Mouse (Mus musculus) layer of hippocampus, adult 9-11 months (tissue): ENCODE measurements around the gene 1700001F09Rik.
"Not testable (repeated sequence)": the region's sequence is repeated elsewhere in the genome, so short reads cannot be mapped to it uniquely, and the experiment has no call there.

Experiments used
- DNase-seq: peaks from one replicate; pipeline ENCODE4 v3.0.0; 2022

1700001F09Rik gene

DNA sequence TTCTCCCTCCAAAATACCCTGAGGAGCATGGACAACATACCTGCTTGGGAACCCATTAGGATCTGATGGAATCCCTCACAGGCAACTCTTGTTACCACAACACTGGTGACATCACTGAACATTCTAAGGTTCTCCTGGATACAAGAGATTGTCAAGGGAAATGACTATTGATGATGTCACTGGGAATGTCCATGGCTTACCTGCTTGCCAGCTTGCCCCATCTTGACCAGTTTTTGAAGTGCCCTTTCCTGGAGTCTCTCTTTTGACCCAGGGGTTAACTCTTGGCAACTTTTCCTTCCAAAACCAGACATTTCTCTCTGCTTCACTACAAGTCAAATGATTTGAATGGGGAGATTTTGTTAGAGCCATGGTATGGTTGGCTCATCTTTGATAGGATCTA lies at the start of gene 1700001F09Rik:
Gene 1700001F09Rik (minus strand): TSS at position 101 of the 400 bp plus-strand sequence.
- DNase-seq: not testable (repeated sequence)

GRCm38 (mm10) chr14:43361713-43362112 lies 14.1 kb upstream of the 1700001F09Rik start:
- DNase-seq: not testable (repeated sequence)

- DNase-seq: not testable (repeated sequence)
These were observed 11.6 kb upstream of the 1700001F09Rik start for GRCm38 (mm10) chr14:43359246-43359645.

DNA sequence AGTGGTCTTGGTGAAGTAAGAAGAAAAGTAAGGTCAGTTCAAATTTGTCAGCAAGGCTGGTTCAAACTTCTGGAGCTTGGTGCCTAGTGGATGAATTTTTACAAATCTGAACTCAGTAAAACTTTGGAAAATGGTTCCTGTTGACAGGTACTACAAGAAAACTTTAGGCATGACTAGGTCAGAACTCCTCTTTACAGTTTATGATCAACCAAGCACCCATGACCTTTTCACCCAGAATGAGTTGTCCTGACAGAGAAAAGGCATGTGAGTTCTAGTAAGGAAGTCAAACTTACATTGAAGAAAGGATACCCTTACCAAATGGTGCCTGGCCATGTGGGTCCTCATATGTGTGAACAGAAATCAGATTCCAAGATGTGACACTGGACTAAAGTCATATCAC lies 9.9 kb upstream of the 1700001F09Rik start:
- DNase-seq: not testable (repeated sequence)

DNA sequence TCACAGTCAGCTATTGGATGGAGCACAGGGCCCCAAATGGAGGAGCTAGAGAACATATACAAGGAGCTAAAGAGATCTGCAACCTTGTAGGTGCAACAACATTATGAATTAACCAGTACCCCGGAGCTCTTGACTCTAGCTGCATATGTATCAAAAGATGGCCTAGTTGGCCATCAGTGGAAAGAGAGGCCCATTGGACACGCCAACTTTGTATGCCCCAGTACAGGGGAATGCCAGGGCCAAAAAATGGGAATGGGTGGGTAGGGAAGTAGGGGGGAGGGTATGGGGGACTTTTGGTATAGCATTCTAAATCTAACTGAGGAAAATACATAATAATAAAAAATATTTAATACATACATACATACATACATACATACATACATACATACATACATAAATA lies 5.3 kb upstream of the 1700001F09Rik start:
- not testable (repeated sequence) for DNase-seq

- not testable (repeated sequence) for DNase-seq
These were observed 10.0 kb downstream of the 1700001F09Rik start for GRCm38 (mm10) chr14:43337646-43338045.

DNA sequence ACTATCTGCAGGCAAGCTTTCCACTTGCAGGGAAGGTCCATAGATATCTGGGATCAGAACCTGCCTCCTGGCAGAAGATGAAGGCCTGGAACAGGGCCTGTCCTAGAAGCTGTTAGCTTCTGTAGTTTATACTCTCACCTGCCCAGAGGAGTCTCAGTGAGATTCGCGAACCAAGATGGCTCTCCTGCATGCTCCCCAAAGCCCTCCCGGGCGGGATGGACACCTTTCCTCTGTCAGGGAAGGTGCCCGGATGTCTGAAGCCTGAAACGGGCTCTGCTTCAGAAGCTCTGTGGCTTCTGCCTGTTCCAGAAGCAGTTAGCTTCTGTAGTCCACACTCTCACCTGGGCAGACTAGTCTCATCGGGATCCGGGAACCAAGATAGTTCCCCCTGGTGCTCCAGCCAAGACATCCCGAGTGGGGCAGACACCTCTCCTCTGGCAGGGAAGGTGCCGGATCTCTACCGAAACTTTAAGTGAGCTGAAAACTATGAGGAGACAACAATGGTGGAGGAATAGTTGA lies 16.2 kb downstream of the 1700001F09Rik start:
- DNase-seq: not testable (repeated sequence)

GRCm38 (mm10) chr14:43328603-43329002 lies 19.0 kb downstream of the 1700001F09Rik start:
- DNase-seq: not testable (repeated sequence)

DNA sequence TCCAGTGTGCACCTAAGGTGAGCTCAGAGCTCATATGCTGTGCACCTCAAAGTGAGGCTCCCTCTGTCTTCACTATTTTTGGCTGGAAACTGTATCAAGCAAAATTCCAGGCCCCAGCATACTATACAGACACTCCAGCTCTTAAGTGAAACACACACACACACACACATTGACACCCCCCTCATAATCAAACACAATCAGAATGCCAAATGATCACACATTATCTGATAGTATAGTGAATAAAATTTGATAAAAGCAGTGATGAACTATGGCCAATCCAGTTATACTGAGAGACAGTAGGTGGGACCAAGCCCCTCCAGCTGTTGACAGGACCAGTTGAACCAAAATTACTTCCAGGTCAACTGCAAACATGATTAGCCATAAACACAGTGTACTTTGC lies 28.1 kb downstream of the 1700001F09Rik start:
- not testable (repeated sequence) for DNase-seq

DNA sequence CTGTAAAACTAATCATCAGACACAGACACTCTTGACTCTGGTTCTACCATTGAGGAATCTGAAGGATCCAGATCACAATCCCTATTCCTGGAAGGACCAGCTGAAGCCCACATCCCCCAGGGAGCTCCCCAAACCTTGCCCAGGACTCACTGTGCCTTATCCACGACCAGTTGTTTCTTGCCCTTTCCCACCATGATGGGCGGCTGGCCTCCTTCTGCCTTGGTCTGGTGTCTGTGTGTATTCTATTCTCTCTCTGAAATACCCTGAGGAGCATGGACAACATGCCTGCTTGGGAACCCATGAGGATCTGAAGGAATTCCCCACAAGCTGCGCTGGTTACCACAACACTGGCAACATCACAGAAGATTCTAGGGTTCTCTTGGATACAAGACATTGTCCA lies 54.1 kb downstream of the 1700001F09Rik start, which contains the start of gene Gm8127:
Gene Gm8127 (minus strand): TSS at position 330 of the 400 bp plus-strand sequence.
- DNase-seq: not testable (repeated sequence)
